Mouse (Mus musculus) lung, adult 2 months (tissue): Measurements from ENCODE around the gene Pde4b.

Experiments
- CTCF ChIP-seq: fragments of 200-500 bp; IDR thresholded peaks from 2 replicates; pipeline ENCODE4 v1.5.1; 2011; ENCODE audit warnings: mild to moderate bottlenecking, low read length, control low read depth; ENCODE audit not compliant: insufficient read depth
- POLR2A ChIP-seq: fragments of 200-500 bp; IDR thresholded peaks from 2 replicates; pipeline ENCODE4 v1.6.1; 2011; ENCODE audit warnings: low read depth, mild to moderate bottlenecking, control low read depth, low read length, borderline replicate concordance; ENCODE audit errors: extremely low read depth

DNA sequence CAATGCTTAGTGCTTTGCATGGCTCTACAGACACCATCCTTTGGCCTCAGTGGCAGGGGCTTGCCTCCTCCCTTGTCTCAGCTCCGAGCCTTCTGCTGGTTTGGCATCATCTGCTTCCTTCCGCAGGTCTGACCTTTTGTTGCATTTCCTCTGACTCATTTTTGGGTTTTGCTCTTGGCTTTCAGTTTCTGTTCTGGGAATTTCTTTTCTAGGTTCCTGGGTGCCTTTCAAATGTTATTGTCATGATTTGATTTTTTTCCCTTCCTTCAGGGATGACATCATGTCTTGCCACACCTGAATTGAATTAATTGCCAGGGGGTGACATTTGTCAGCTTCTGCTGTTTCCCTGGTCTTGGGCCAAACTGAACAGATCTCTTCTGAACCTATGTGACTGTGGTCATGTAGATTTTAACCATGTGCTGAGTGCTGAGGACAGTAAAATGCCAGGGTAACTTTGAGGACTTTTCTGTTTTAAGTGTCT, 17.2 kb downstream of the Pde4b start:
- TF ChIP-seq CTCF (no peak), POLR2A (no peak)
